Mouse (Mus musculus) layer of hippocampus, adult 2 months (tissue): ENCODE results near the gene Cela3b. TPM values are rescaled to one million over a fixed set of nuclear protein-coding genes. Genes with fewer than 3 reads are reported as not detected.

Experiments
- DNase-seq, 2 experiments: peaks; one replicate each; pipeline ENCODE4 v3.0.0; 2022; ENCODE audit warnings: low spot score in 2 of 2
- H3K27ac ChIP-seq: fragments of 200-600 bp; 2 replicates; pipeline ENCODE4 v1.8.1; 2022
- H3K4me3 ChIP-seq: fragments of 200-600 bp; 2 replicates; pipeline ENCODE4 v1.8.1; 2022; ENCODE audit warnings: mild to moderate bottlenecking
- CTCF ChIP-seq: fragments of 200-600 bp; conservative IDR thresholded peaks from 2 replicates; pipeline ENCODE4 v1.8.1; 2022; ENCODE audit warnings: antibody characterized with exemption, mild to moderate bottlenecking, moderate library complexity
- total RNA-seq, 2 experiments: library from RNA; stranded (reverse); gene quantifications; 2 replicates each; pipeline ENCODE4 v1.2.3; 2021

Cela3b gene
- total RNA-seq, 2 experiments from 2014 or later = not detected

DNA sequence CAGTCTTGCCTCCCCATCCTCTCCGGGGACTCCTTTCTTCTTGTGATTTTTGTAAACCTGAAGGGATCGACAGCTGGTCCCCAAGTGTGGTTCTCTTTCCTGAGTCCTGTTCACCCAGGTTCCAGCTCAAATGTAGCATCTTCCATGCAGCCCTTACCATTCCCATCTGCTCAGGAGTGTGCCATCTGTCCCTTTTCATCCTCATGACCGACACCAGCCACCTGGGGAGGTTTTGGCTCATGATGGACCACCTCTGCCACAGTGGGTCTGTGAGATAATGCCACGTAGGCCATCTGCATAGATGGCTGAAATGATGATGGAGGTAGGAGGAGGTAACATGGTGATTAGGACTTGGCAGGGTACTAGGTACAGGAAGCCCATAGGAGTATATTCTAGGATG lies 40.1 kb downstream of the Cela3b start:
- no peak for TF ChIP-seq CTCF
- no peak for DNase-seq
- H3K27ac ChIP-seq = no peak overlapping the region
- H3K4me3 ChIP-seq = no peak overlapping the region

DNA sequence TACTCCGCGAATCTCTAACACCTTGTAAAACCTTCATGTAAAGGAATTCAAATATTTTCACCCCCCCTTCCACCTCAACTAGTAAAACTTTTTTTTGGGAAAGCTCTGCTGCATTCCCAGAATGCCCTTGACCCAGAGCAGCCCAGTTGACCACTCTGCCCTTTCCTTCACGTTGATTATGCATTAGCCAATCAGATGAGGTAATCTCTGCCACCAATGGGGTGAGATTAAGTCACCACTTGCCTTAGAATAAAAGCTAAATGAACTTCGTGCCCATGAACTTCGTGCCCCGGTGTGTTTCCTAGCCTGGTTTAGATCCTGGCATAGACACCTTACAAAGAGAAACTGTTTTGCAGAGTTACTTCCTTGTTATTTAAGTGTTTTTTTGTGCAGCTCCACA lies 41.4 kb downstream of the Cela3b start:
- no peak for DNase-seq
- Histone ChIP-seq H3K27ac (peak overlapping the region; percentile 98), H3K4me3 (peak overlapping the region; percentile 66)
- no peak for TF ChIP-seq CTCF

DNA sequence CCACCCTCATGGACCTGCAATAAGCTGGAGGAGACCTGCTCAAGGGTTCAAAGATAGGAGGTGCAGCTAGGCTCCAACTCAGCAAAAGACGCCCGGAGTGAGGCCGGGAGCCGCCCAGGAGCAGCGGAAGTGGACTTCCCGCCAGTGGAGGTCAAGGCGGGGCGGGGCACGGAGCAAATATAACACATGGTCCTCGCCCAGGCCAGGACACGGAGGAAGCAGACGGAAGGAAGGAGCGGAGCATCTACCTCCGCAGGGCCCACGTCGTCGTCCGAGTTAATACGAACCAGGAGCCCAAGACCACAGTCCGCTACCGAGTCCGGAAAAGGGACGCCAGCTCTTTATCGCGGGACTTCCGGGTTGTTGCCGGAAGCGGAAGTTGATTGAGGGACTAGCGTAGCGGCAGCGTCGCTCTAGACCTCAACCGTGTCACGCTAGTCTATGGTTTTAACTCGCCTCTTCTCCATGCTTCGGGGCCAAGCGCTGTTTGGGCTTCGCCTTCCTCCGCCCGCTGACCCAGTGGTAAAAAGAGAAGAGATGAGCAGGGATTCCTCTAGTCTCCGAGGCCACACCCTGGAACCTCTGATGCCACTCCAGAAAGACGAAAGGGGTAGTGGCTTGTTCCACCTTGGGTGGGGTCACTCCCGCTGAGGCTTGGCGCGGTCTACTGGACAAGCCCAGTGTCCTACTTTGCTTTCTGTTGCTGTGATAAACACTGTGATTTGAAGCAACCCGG lies 42.1 kb downstream of the Cela3b start:
- peak overlapping the region; percentile 98 for H3K27ac ChIP-seq
- peak; percentile 78 to 87 for DNase-seq

DNA sequence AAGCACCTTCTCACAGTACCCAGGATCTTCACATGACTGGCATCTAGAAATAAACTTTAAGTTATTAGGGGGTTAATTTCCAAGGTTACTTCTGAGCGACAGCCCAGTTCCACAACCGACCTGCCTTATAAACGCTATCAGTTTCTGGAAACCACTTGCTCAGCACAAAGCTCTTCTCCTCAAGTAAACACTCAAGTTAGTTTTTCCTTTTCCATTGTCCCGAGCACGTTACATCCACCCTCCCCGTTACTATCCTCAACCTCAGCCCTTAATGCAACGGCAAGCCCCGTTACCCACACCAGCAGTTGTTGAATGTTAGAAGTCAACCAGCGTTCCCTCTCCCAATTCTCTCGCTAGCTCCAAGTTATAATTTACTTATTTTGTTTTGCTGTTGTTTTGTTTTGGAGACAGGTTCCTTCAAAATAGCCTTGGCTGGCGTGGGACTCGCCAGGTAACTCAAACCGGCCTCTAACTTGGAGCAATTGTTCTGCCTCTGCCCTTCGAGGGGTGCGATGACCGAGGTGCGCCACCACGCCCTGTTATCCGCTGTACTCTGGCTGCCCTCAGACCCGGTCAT lies 42.8 kb downstream of the Cela3b start:
- no peak for DNase-seq
- Histone ChIP-seq H3K27ac (peak overlapping the region; percentile 98), H3K4me3 (peak overlapping the region; percentile 66)
- no peak for TF ChIP-seq CTCF

More for the DNA sequence above, 42.1 kb downstream of the Cela3b start:
- no peak for TF ChIP-seq CTCF
- peak overlapping the region; percentile 66 for H3K4me3 ChIP-seq

DNA sequence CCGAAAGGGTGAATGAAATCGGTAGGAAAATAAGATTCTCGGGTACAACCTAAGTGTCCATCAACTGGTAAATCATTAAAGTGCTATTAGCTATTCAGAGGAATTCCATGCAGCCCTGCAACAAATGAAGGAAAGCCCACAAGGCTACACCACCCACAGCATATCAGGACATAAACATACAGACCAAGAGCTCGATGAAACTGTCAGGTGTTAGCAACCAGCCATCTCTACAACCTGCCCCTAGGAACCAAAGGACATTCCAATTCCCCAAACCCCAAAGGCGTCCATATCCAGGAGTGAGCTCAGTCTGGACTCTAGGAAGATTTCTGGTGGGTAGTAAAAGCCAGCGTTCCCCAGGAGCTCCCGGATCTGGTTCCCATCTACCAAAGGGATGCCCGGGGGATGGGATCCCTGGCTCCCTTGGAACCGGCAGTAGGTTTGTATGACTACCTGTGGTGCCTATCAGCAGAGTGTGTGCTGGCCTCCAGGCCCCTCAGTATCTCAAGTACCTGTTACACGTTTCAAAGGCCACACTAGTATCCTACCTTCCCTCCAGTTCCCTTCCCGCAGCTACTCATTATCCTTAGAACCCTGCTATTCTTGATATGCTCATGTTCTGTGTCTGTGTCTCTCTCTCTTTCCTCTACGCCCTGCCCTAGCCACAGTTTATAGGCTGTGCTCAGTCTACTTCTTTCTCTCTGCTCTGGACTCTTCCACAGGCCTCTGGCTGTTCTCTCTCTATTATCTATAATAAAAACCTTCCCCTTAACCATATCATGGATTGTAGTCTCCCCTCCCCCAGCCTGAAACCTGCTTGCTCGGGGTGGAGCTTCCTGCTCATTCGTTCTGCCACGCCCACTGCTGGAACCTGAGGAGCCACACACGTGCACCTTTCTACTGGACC lies 49.4 kb downstream of the Cela3b start:
- Histone ChIP-seq H3K27ac (no peak overlapping the region), H3K4me3 (no peak overlapping the region)
- TF ChIP-seq CTCF = no peak
- DNase-seq = no peak

DNA sequence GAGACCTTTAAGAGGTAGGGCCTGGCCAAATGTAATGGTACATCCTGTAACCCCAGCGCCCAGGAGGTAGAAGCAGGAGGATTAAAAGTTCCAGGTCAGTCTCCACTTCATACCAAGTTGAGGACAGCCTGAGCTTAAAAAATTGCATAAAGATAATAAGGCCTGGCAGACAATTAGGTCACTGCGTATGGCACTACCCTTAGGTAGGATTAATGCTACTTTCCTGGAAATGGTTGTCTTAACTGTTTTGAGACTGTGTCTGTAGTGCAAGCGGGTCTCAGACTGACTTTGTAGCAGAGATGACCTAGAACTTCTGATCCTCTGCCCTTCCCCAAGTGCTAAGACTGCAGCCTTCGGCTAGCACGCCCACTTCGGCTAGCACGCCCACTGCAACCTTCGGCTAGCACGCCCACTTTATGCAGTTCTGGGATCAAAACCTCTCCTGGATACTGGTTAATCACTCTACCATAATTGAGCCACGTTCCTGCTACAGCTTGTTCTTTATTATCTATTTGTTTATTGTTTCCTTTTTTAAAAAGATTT lies 50.6 kb downstream of the Cela3b start:
- TF ChIP-seq CTCF = no peak
- no peak overlapping the region for H3K4me3 ChIP-seq
- no peak for DNase-seq
- H3K27ac ChIP-seq = no peak overlapping the region

DNA sequence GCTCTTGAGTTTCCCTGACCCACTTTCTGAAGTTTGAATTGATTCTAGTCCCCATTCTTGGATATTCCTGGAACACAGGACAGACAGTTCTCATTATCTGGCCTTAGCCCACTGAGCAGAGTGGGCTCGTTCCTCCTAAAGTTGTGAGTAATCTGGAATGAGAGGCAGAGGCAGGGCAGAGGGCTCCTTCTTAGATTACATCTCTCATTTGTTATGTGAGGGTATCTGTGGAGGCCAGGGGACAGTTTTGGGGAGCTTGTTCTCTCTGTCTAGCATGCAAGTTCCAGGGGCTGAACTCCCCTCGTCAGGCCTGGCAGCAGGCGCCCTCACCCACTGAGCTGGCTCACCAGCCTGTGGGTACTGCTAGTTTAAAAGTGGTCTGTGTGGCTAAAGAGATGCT lies 51.3 kb downstream of the Cela3b start:
- Histone ChIP-seq H3K27ac (no peak overlapping the region), H3K4me3 (no peak overlapping the region)
- no peak for DNase-seq
- TF ChIP-seq CTCF = no peak

DNA sequence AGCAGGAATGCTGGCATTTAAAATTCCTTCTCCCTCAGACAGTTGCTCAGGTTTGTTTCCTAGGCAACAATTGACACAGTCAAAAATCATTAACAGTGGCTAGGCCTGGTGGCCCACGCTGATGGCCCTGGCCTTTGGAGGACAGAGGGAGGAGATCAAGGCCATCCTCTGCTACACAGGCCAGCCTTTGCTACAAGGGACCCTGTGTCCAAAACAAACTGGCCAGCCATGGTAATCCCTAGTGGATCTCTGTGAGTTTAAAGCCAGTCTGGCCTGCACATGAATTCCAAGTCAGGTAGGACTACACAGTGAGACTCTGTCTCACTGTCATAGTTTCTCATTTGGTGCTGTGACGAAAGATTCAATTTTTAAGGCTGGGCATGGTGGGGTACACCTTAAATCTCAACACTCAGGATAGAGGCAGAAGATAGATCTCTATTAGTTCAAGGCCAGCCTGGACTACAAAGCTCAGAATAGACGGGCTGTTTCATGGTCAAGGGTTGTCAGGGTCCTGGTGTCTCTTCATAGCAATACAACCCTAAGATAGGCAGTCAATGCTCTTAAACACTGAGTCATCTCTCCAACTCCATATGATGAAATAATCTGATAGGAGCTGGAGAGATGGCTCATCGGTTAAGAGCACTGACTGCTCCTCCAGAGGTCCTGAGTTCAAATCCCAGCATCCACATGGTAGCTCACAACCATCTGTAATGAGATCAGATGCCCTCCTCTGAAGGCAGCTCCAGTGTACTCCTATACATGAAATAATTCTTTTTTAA lies 52.6 kb downstream of the Cela3b start:
- H3K4me3 ChIP-seq = no peak overlapping the region
- H3K27ac ChIP-seq = no peak overlapping the region
- TF ChIP-seq CTCF = no peak
- DNase-seq = no peak

DNA sequence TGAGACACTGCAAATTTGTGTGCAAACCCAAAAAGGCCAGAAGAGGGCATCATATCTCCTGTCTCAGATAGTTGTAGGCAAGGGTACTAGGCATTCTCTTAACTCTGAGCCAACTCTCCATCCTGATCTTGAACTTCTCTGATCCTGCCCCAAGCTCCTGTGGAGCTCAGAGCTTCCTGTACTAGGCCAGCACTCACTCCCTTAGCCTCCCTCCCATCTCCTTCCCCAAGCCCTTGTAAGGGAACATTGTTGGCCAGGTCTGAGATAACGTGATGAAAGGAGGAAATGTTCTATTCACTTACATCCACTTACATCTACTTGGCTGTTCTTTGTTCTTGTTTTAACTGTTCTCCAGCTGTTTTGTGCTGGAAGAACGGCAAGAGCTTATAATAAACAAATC lies 53.6 kb downstream of the Cela3b start:
- Histone ChIP-seq H3K27ac (no peak overlapping the region), H3K4me3 (no peak overlapping the region)
- TF ChIP-seq CTCF = peak; percentile 21; the same call in 1 of the 2 replicates
- DNase-seq = no peak

DNA sequence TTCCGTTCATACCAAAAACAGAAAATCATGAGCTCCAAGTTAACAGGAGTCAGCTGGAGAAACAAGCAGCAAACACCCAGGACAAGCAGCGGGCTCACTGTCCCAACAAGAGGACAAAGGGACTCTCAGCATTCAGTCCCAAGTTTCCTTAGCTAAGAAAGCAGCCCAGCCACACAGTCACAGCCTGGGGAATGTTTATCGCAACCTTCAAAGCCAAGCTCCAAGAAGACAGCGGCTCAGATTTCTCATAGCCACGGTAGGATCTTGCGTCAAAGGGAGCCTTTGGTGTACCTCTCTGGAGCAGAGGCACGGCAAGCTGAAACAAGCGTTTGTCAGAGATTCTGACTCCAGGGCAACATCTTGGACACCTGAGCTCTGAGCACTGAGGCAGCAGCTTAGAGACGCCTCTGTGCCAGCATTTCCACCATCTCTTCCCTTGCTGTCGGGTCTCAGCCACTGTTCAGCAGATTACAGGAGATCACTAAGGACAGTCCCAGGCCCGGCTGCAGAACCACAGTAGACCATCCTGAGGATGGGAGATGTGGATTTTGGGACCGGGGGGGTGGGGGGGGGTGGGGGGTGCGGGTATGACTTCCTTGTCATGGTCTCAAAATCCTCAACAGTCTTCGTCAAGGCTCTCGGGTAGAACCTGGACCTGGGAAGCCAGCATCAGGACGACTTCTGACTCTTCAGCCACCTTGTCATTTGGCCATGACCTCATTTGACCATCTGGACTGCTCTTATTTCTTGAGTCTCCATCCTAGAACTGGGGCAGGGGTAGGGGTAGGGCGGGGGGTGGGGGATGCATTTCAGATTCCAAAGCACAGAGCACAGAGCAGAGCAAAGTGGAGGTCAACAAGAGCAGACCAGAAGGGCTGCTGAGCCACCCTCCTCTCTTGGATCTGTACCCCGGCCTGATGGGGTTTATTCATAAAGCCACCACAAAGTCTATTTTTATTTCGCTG lies 54.7 kb downstream of the Cela3b start:
- no peak overlapping the region for H3K4me3 ChIP-seq
- peak overlapping the region; percentile 21; the same call in 1 of the 2 replicates for H3K27ac ChIP-seq
- no peak for TF ChIP-seq CTCF
- no peak for DNase-seq

DNA sequence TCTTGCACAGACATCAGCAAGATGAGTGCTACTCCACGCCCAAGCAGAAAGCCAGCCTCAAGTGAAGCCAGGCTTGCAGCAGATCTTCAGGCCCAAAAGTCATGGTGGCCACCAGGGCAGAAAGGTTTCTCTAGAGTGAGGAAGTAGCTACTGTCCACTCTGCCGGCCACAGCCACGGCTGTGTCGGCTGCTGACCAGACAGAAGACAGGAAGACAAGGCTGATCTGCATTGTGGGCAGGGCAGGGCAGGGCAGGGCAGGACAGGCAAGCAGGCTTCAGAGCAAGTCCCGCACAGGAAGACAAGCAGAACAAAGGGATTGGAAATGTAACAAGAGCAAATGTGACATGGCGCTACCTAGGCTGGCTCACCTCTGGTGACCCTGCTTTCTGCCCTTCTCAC lies 56.6 kb downstream of the Cela3b start:
- TF ChIP-seq CTCF = no peak
- H3K27ac ChIP-seq = peak overlapping the region; percentile 33; the same call in 1 of the 2 replicates

More for the DNA sequence above, 56.6 kb downstream of the Cela3b start:
- no peak overlapping the region for H3K4me3 ChIP-seq
- no peak for DNase-seq
